Mouse (Mus musculus) adrenal gland, postnatal 10 days (tissue): Measurements from ENCODE around the gene Vmn2r82. TPM values are rescaled to one million over a fixed set of nuclear protein-coding genes. Genes with fewer than 3 reads are reported as not detected.
A peak's percentile ranks its signal among the peaks of the same experiment; 100 is the strongest.
"Not testable (repeated sequence)": the region's sequence is repeated elsewhere in the genome, so short reads cannot be mapped to it uniquely, and the experiment has no call there.

Experiments
- DNase-seq: peaks from one replicate; pipeline ENCODE4 v3.0.0; 2021; ENCODE audit warnings: mixed read lengths
- long read RNA-seq, 2 experiments: library from polyadenylated mRNA; stranded (forward); transcript quantifications; one replicate each; pipeline ENCODE4 v2.0.0; 2021
- total RNA-seq, 2 experiments: library from RNA; stranded (reverse); gene quantifications; 2 replicates each; pipeline ENCODE4 v1.2.3; 2021

The Vmn2r82 gene
- not detected for total RNA-seq
- long read RNA-seq, experiment 1: 0 reads
- long read RNA-seq, experiment 2: 0 reads

DNA sequence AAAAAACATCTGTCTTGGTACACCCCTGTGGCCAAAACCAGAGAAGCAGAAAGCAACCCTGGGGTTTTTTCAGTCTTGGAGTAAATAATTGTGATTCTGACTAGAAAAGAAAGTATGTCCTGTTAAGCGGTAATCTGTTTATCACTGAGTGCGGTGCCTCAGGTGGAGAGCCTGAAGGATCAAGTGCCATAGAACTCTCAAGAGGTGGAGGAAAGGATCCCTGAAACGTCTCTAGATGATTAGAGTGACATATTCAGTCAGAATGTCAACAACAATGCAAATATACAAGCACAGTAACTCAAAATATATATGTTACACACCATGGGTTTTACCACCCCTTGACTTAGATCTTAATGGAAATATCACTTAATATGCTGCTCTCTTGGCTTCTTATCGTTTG is at the start of gene Vmn2r82:
TSS of gene Vmn2r82 (plus strand) at position 301 of the 400 bp plus-strand sequence.
- DNase-seq: not testable (repeated sequence)

DNA sequence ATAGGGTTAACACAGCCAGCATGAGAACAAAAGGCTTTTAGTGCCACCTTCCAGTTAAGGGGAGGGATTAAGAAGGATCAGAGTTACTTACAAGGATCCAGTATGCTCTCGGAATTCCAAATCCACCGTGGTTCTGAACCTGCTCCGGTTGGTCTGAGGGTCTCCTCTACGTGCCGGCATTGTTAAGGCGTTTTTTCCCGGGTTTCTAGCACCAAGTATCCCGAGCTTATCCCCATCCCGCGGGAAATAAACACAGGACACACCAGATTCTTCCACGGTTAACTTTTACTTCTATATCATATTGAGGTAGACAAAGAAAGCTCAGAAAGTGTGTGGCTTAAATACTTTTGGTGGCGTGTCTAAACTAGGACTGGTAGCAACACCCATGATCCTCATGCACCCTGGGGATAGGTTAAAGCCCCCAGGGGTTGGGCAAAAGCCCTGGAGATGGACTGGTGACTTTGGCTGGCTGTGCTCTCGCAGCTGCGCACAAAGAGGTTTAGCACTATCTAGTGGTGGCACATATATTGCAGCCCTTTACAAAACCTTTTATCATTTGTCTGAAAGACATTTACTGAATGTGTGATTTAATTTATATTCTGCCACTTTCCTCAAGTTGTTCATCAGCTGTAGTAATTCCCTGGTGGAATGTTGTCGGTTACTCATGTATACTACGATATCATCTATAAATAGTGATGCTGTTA is 34.1 kb upstream of the Vmn2r82 start:
- DNase-seq: not testable (repeated sequence)

DNA sequence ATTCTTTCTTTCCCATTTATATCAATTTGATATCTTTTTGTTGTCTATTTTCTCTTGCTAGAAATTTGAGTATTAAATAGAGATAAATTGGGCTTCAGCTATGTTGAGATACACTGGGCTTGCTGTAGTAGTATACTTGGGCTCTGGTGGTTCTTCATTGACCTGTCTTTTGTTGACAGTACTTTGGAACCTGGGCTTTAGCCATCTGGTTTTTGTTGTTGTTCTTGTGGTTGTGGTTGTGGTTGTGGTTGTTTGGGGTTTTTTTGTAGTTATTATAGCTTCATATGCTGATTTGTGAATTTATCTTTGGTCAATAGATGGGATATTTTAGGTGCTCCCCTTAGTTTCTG is 33.6 kb upstream of the Vmn2r82 start:
- no peak for DNase-seq

DNA sequence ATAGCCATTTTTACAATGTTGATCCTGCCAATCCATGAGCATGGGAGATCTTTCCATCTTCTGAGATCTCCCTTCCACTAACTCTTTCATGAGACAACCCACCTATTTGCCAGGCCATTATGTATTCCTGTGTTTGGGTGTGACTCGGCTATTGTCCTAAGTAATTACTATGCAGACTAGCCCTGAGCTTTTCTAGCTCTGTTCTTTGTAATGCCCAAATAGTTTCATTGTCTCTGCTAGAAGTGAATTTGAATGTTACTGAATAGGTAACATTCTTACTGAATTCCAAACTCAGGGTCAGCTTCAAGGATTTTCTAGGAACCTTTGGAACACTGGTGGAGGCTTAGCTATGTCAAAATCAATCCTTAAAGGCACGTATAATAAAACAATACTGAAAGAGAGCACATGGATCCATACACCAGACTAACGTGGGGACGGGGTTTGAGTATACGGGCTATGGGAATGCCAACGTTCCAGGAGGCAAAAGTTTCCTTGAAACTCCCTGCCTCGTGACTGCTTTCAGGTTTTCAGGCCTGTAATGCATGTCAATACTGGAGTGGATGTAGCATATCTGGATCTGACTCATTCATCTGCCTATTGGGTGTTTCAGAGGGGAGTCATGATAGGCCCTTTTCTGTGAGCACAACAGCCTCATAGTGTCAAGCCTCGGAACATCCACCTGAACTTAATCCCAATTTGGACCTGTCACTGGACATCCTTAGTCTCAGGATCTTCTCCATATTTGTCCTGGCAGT is 43.8 kb downstream of the Vmn2r82 start:
- not testable (repeated sequence) for DNase-seq

DNA sequence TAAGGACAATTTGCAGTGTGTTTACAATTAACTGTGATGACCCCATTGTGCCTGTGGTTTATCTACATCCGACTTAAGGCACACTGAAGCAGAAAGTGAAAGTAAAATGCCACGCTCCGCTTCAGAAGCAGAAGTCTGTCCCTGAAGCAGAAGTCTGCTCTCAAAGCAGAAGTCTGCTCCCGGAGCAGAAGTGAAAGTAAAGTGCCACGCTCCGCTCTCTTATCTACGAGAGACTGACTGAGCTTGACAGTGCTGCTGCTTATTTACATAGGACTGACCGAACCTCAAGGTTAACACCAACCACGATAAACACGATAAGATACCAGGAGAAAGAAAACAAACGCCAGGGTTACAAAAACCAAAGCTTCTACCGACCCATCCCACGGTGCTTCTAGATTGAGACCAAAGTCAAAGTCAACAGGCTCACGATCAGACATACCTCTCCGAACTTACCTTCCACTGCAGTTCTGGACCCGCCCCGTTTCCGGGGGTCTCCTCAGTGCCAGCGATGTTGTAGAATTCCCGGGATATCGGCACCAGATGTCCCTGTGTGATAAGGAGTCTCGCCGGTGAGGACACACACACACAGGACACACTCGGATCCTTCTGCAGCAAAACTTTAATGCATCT is 60.9 kb downstream of the Vmn2r82 start:
- peak; percentile 10 for DNase-seq

DNA sequence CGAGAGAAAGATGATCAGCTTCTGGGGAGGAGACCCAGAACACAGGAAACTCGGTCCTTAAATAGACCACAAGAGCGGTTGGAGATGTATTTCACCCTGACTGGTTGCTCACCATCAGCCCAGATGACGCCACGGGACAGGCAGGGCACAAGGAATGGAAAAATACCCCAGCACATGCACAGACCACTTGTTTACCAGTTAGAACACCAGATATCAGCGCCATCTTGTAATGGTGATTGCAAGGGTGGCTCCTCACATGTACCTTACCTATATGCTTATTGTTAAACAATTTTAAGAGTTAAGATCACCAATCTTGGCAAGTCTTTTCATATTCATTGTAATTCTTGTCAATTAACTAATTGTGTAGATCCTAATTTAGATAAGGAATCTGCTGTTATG is 61.5 kb downstream of the Vmn2r82 start:
- DNase-seq: not testable (repeated sequence)

DNA sequence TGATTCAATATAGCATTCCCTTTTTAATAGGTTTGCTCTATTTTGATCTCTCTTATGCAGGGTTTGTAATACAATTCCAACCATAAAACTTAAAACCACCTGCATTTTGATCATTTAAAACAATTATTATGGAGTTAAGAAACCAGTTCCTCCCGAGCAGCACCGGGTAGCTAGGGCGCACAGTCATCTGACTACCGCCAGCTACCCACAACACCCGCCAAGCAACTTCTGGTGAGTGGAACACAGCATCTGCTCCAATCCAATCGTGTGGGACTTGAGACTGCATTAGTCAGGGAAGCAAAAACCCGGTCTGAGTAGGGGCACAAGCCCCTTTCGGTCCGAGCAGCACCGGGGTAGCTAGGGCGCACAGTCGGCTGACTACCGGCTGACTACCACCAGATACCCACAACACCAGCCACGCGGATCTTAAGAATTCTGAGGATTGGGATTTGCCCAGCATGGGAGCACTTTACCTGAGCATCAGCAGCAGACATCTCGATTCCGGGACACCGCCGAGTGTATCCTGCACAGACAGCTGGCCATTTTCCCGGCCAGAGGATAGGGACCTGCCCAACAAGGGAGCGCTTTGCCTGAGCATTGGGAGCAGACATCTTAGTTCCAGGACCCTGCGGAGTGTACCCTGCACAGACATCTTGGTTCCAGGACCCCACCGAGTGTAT is 79.0 kb downstream of the Vmn2r82 start:
- DNase-seq: not testable (repeated sequence)

Other genes starting within 250 kb of the Vmn2r82 start
- gene Vmn2r80, start 207.8 kb upstream of the Vmn2r82 start, total RNA-seq: not detected
- not detected for gene Vmn2r81, start 108.8 kb upstream of the Vmn2r82 start, total RNA-seq
- not detected for gene Vmn2r83, start 112.2 kb downstream of the Vmn2r82 start, total RNA-seq
- 10 to 100 TPM; 16.4 to 19.4 TPM for gene Plpp2, start 177.3 kb downstream of the Vmn2r82 start, total RNA-seq
- gene Mier2, start 198.7 kb downstream of the Vmn2r82 start, total RNA-seq: 10 to 100 TPM; 27.3 to 31.8 TPM
- not detected for gene Theg, start 230.8 kb downstream of the Vmn2r82 start, total RNA-seq